ENCODE assay signal across 19 mouse cellular contexts in genomic region chr5:149048961-149049360, GRCm38 (mm10). TPM values are rescaled to one million over a fixed set of nuclear protein-coding genes. Genes with fewer than 3 reads are reported as not detected.
DNase-seq lines count a peak whose midpoint lies in the region; ATAC-seq and TF ChIP-seq lines count a peak whose summit lies in the region.
"Had no signal": no experiment of that assay in that cellular context is flagged by ENCODE, and none has a peak within 500 bp of the region (broad histone marks: within the 10 kb centered on the region; RNA-seq: fewer than 3 reads in every experiment).

No protein-coding gene starts in this region.

- no peak for DNase-seq in forebrain, postnatal 0 days
- DNase-seq in layer of hippocampus, adult 2 months (ENCODE audit: low spot score in 2 of 2), result no peak
- DNase-seq in layer of hippocampus, adult 8-10 months (ENCODE audit: low spot score in 2 of 2), result no peak
- peak; percentile 42 for DNase-seq in thymus, postnatal 14 days
- DNase-seq in thymus, adult 18-20 months, result no peak
- DNase-seq in stomach, postnatal 0 days (ENCODE audit: low spot score), result no peak
- DNase-seq in gastrocnemius, postnatal 14 days, result no peak
- DNase-seq: cerebellum, adult 9-11 months; heart, adult 18-20 months; kidney, postnatal 36 days; lung, embryonic 14.5 days had no signal

- no peak for ATAC-seq in forebrain, postnatal 0 days
- ATAC-seq in forebrain, embryonic 15.5 days (replicated peaks), result no peak
- no peak for ATAC-seq in stomach, postnatal 0 days (ENCODE audit: low FRiP score, low TSS enrichment)
- ATAC-seq: forebrain, embryonic 16.5 days had no signal

- intact Hi-C loops in gastrocnemius, postnatal 14 days (cut with DNase I; ENCODE audit: low total_unique reads), result loop anchor here (10.0 kb wide), 1 partner anchor 134 kb away; no protein-coding TSS in a partner anchor

- peak; percentile 59 for TF ChIP-seq CTCF in forebrain, postnatal 0 days (IDR thresholded peaks at IDR 0.05; ENCODE audit: low read depth)
- peak; percentile 75 for TF ChIP-seq CTCF in layer of hippocampus, adult 2 months (conservative IDR thresholded peaks at IDR 0.05)
- peak; percentile 71 for TF ChIP-seq CTCF in stomach, postnatal 0 days (IDR thresholded peaks at IDR 0.05; ENCODE audit: low read depth)

- H3K9ac ChIP-seq in forebrain, postnatal 0 days, result no peak overlapping the region
- H3K9ac ChIP-seq in forebrain, embryonic 15.5 days (replicated peaks), result no peak overlapping the region
- H3K9ac ChIP-seq in stomach, postnatal 0 days (ENCODE audit: low read length), result no peak overlapping the region
- H3K9ac ChIP-seq: embryonic facial prominence, embryonic 13.5 days; hindbrain, embryonic 12.5 days; neural tube, embryonic 13.5 days had no signal

- H3K4me3 ChIP-seq in forebrain, postnatal 0 days (ENCODE audit: low read depth, low read length), result no peak overlapping the region
- no peak overlapping the region for H3K4me3 ChIP-seq in forebrain, embryonic 15.5 days
- H3K4me3 ChIP-seq in layer of hippocampus, adult 2 months, result no peak overlapping the region
- no peak overlapping the region for H3K4me3 ChIP-seq in stomach, postnatal 0 days (ENCODE audit: low read depth, low read length)
- H3K4me3 ChIP-seq: embryonic facial prominence, embryonic 13.5 days; hindbrain, embryonic 12.5 days; neural tube, embryonic 13.5 days had no signal

- H3K27ac ChIP-seq in forebrain, postnatal 0 days (ENCODE audit: low read depth, low read length), result no peak overlapping the region
- no peak overlapping the region for H3K27ac ChIP-seq in forebrain, embryonic 15.5 days (replicated peaks)
- H3K27ac ChIP-seq in layer of hippocampus, adult 2 months, result no peak overlapping the region
- no peak overlapping the region for H3K27ac ChIP-seq in stomach, postnatal 0 days (replicated peaks)
- H3K27ac ChIP-seq: embryonic facial prominence, embryonic 13.5 days; hindbrain, embryonic 12.5 days; neural tube, embryonic 13.5 days had no signal

- H3K36me3 ChIP-seq in forebrain, postnatal 0 days (ENCODE audit: insufficient read depth), result peaks cover 20% of the 10 kb centered on the region
- H3K36me3 ChIP-seq in forebrain, embryonic 15.5 days, result peaks cover 28% of the 10 kb centered on the region
- H3K36me3 ChIP-seq in stomach, postnatal 0 days (ENCODE audit: control insufficient read depth, insufficient read depth, low read length), result peaks cover 5% of the 10 kb centered on the region; the same call in 1 of the 2 replicates

- WGBS in forebrain, postnatal 0 days, result 81% methylated on average over 1 of the region's 1 CpGs
- 91% methylated on average over 1 of the region's 1 CpGs for WGBS in forebrain, embryonic 15.5 days
- WGBS in stomach, postnatal 0 days, result 89% methylated on average over 1 of the region's 1 CpGs

- no peak overlapping the region for H3K4me2 ChIP-seq in forebrain, postnatal 0 days (ENCODE audit: low read depth)
- H3K4me2 ChIP-seq in forebrain, embryonic 15.5 days (replicated peaks), result no peak overlapping the region
- no peak overlapping the region for H3K4me2 ChIP-seq in stomach, postnatal 0 days (replicated peaks; ENCODE audit: low read depth)
- H3K4me2 ChIP-seq: hindbrain, embryonic 12.5 days; midbrain, embryonic 11.5 days had no signal

- no peaks in the 10 kb centered on the region for H3K27me3 ChIP-seq in forebrain, postnatal 0 days (ENCODE audit: insufficient read depth, low read length)
- no peaks in the 10 kb centered on the region for H3K27me3 ChIP-seq in forebrain, embryonic 15.5 days
- H3K27me3 ChIP-seq in stomach, postnatal 0 days (ENCODE audit: control insufficient read depth, insufficient read depth, low read length), result no peaks in the 10 kb centered on the region
- H3K27me3 ChIP-seq: embryonic facial prominence, embryonic 13.5 days; hindbrain, embryonic 12.5 days; neural tube, embryonic 13.5 days had no signal

- H3K4me1 ChIP-seq in forebrain, postnatal 0 days (ENCODE audit: insufficient read depth), result peaks cover 7% of the 10 kb centered on the region
- peaks cover 34% of the 10 kb centered on the region for H3K4me1 ChIP-seq in forebrain, embryonic 15.5 days
- H3K4me1 ChIP-seq in stomach, postnatal 0 days (replicated peaks; ENCODE audit: control insufficient read depth, insufficient read depth), result no peaks in the 10 kb centered on the region

- no peaks in the 10 kb centered on the region for H3K9me3 ChIP-seq in forebrain, postnatal 0 days (ENCODE audit: low read length)
- H3K9me3 ChIP-seq in forebrain, embryonic 15.5 days, result no peaks in the 10 kb centered on the region
- H3K9me3 ChIP-seq in stomach, postnatal 0 days (ENCODE audit: control insufficient read depth, low read length), result no peaks in the 10 kb centered on the region
- H3K9me3 ChIP-seq: embryonic facial prominence, embryonic 13.5 days; hindbrain, embryonic 12.5 days; neural tube, embryonic 13.5 days had no signal

- no peak for TF ChIP-seq EP300 in stomach, postnatal 0 days (optimal IDR thresholded peaks at IDR 0.05)

RNA-seq across cellular contexts. Expression of gene Gm42791, which starts 54.0 kb away (rescaled TPM):
- total RNA-seq in forebrain, postnatal 0 days (2014; rRNA removed), result not detected in 2 replicates
- polyA plus RNA-seq in forebrain, postnatal 0 days (2015; fragmentation: Nextera tagmentation; extraction: Ambion mirVana), result 2.0 and 5.7 TPM in 2 replicates
- 5.6 and 7.4 TPM in 2 replicates for polyA plus RNA-seq in forebrain, embryonic 15.5 days (2015; fragmentation: Nextera tagmentation; extraction: Ambion mirVana)
- 10 to 100 TPM; 25.2 to 25.8 TPM for total RNA-seq in layer of hippocampus, adult 2 months (2021)
- 10 to 100 TPM; 20.4 to 38.3 (median 34.6) TPM for total RNA-seq in layer of hippocampus, adult 8-10 months (2022)
- 0.99 TPM in 1 of 2 replicates, not detected in the other for polyA plus RNA-seq in stomach, postnatal 0 days (2015; fragmentation: Nextera tagmentation; extraction: Ambion mirVana)
- 1 to 10 TPM; 1.1 to 1.5 TPM for total RNA-seq in gastrocnemius, postnatal 14 days (2021)
- polyA plus RNA-seq: C2C12; urinary bladder, adult 2 months had no signal

Comparison
In these comparisons a context has a peak if more than half of its experiments do, and no peak if none do; other contexts are left out.
1. RNA of gene Gm42791, which starts 54.0 kb away (total RNA-seq): 20.4 to 38.3 TPM in layer of hippocampus, adult 8-10 months and 25.2 to 25.8 TPM in layer of hippocampus, adult 2 months; 1.1 to 1.5 TPM in gastrocnemius, postnatal 14 days and not detected in forebrain, postnatal 0 days; every median in the first group is over 4 times any median in the second.
2. Peak in every context shown above with its lines, with median percentiles within 50 percentile points of each other: CTCF ChIP-seq.